Mouse (Mus musculus) forebrain, postnatal 0 days (tissue): ENCODE results near the gene Lclat1. TPM values are rescaled to one million over a fixed set of nuclear protein-coding genes. Genes with fewer than 3 reads are reported as not detected.
A peak's percentile ranks its signal among the peaks of the same experiment; 100 is the strongest.

Experiments used
- ATAC-seq: fragments of 200-750 bp; cut with Nextera tagmentation; 2 replicates; pipeline ENCODE4 v1.8.0; 2017; ENCODE audit warnings: mild to moderate bottlenecking, moderate library complexity
- DNase-seq: peaks from one replicate; pipeline ENCODE4 v3.0.0-alpha.2; 2015
- H3K27ac ChIP-seq: fragments of 300-500 bp; sonication (generic); 2 replicates; pipeline ENCODE4 v1.5.1; 2014; ENCODE audit warnings: low read depth, mild to moderate bottlenecking, antibody characterized with exemption, low read length, moderate library complexity, mixed read lengths
- H3K27me3 ChIP-seq: fragments of 300-500 bp; sonication (generic); 2 replicates; pipeline ENCODE4 v1.6.1; 2014; ENCODE audit warnings: mild to moderate bottlenecking, low read length, mixed read lengths; ENCODE audit not compliant: insufficient read depth
- H3K36me3 ChIP-seq: fragments of 300-500 bp; sonication (generic); 2 replicates; pipeline ENCODE4 v1.6.1; 2014; ENCODE audit warnings: mild to moderate bottlenecking, moderate library complexity; ENCODE audit not compliant: insufficient read depth
- H3K4me1 ChIP-seq: fragments of 300-500 bp; sonication (generic); 2 replicates; pipeline ENCODE4 v1.6.1; 2014; ENCODE audit warnings: antibody characterized with exemption; ENCODE audit not compliant: insufficient read depth
- H3K4me2 ChIP-seq: fragments of 300-500 bp; sonication (generic); 2 replicates; pipeline ENCODE4 v1.6.1; 2014; ENCODE audit warnings: low read depth, mild to moderate bottlenecking, moderate library complexity
- H3K4me3 ChIP-seq: fragments of 300-500 bp; sonication (generic); 2 replicates; pipeline ENCODE4 v1.5.1; 2014; ENCODE audit warnings: low read depth, low read length, mixed read lengths
- H3K9ac ChIP-seq: fragments of 300-500 bp; sonication (generic); 2 replicates; pipeline ENCODE4 v1.6.1; 2014; ENCODE audit warnings: mild to moderate bottlenecking
- H3K9me3 ChIP-seq: fragments of 300-500 bp; sonication (generic); 2 replicates; pipeline ENCODE4 v1.6.1; 2016; ENCODE audit warnings: low read length
- CTCF ChIP-seq: sonication (generic); IDR thresholded peaks from 2 replicates; pipeline ENCODE4 v1.5.1; 2016; ENCODE audit warnings: antibody characterized with exemption, control low read depth, low read depth
- WGBS: fragments of 180-500 bp; shearing (Covaris S2); extraction: QIAGEN DNeasy Blood & Tissue Kit; methylation state at CpG from one replicate; pipeline ENCODE4 v1.1.7; 2014; 5-methylcytosine and 5-hydroxymethylcytosine counted together
- polyA plus RNA-seq: library from polyadenylated mRNA; unstranded; fragments of >200 nt; fragmentation: Nextera tagmentation; extraction: Ambion mirVana; gene quantifications from 2 replicates; pipeline ENCODE4 v1.2.1, GENCODE M21; 2015
- total RNA-seq: library from RNA; depleted of rRNA; stranded (reverse); fragments of >200 nt; gene quantifications from 2 replicates; pipeline ENCODE4 v1.2.3, GENCODE M21; 2014

The Lclat1 gene
- total and polyA plus RNA-seq, 2 experiments from 2014 or later = 11.9 to 28.4 TPM

GRCm38 (mm10) chr17:73108170-73108887 lies 544 bp downstream of the Lclat1 start:
- no peak for TF ChIP-seq CTCF
- no peak for DNase-seq
- peaks cover 5% of the 10 kb centered on the region for H3K4me1 ChIP-seq
- H3K36me3 ChIP-seq = no peaks in the 10 kb centered on the region
- no peaks in the 10 kb centered on the region for H3K9me3 ChIP-seq
- H3K4me3 ChIP-seq = peak overlapping the region; percentile 73
- peak overlapping the region; percentile 79 for H3K9ac ChIP-seq
- peak; percentile 47 for ATAC-seq
- peak overlapping the region; percentile 75 for H3K27ac ChIP-seq
- H3K27me3 ChIP-seq = no peaks in the 10 kb centered on the region
- peak overlapping the region; percentile 74 for H3K4me2 ChIP-seq
- 6% methylated on average over 34 of the region's 35 CpGs for WGBS

GRCm38 (mm10) chr17:73108888-73109259 lies 1.1 kb downstream of the Lclat1 start:
- Histone ChIP-seq H3K4me3 (peak overlapping the region; percentile 73), H3K36me3 (no peaks in the 10 kb centered on the region), H3K9me3 (no peaks in the 10 kb centered on the region), H3K4me2 (peak overlapping the region; percentile 74), H3K27me3 (no peaks in the 10 kb centered on the region), H3K4me1 (peaks cover 5% of the 10 kb centered on the region), H3K9ac (0 out of 2 replicates have a peak overlapping the region, but pooled peaks have one; percentile 79), H3K27ac (no peak overlapping the region)
- 78% methylated on average over 7 of the region's 7 CpGs for WGBS
- no peak for ATAC-seq
- no peak for DNase-seq
- no peak for TF ChIP-seq CTCF

GRCm38 (mm10) chr17:73112128-73112527 lies 4.3 kb downstream of the Lclat1 start:
- no peak for ATAC-seq
- H3K4me2 ChIP-seq = no peak overlapping the region
- no peak for TF ChIP-seq CTCF

GRCm38 (mm10) chr17:73112601-73113000 lies 4.8 kb downstream of the Lclat1 start:
- no peaks in the 10 kb centered on the region for H3K27me3 ChIP-seq
- no peak for TF ChIP-seq CTCF
- H3K4me3 ChIP-seq = no peak overlapping the region
- DNase-seq (no peak), ATAC-seq (no peak)
- 18% methylated on average over 6 of the region's 6 CpGs for WGBS
- no peak overlapping the region for H3K9ac ChIP-seq
- H3K36me3 ChIP-seq = no peaks in the 10 kb centered on the region
- H3K4me1 ChIP-seq = peaks cover 5% of the 10 kb centered on the region
- H3K27ac ChIP-seq = no peak overlapping the region
- no peaks in the 10 kb centered on the region for H3K9me3 ChIP-seq
- H3K4me2 ChIP-seq = no peak overlapping the region

More at GRCm38 (mm10) chr17:73112128-73112527, 4.3 kb downstream of the Lclat1 start:
- DNase-seq = no peak
- Histone ChIP-seq H3K27me3 (no peaks in the 10 kb centered on the region), H3K9me3 (no peaks in the 10 kb centered on the region), H3K27ac (no peak overlapping the region), H3K4me1 (peaks cover 5% of the 10 kb centered on the region), H3K9ac (no peak overlapping the region), H3K4me3 (no peak overlapping the region), H3K36me3 (no peaks in the 10 kb centered on the region)
- 75% methylated on average over 7 of the region's 7 CpGs for WGBS

GRCm38 (mm10) chr17:73113230-73113629 lies 5.4 kb downstream of the Lclat1 start:
- Histone ChIP-seq H3K36me3 (no peaks in the 10 kb centered on the region), H3K27me3 (no peaks in the 10 kb centered on the region), H3K9ac (no peak overlapping the region), H3K4me3 (no peak overlapping the region), H3K9me3 (no peaks in the 10 kb centered on the region), H3K4me1 (peaks cover 5% of the 10 kb centered on the region), H3K4me2 (no peak overlapping the region), H3K27ac (no peak overlapping the region)
- 94% methylated on average over 4 of the region's 4 CpGs for WGBS
- no peak for DNase-seq
- no peak for ATAC-seq
- no peak for TF ChIP-seq CTCF

GRCm38 (mm10) chr17:73118134-73118533 lies 10.3 kb downstream of the Lclat1 start:
- H3K27ac ChIP-seq = no peak overlapping the region
- no peaks in the 10 kb centered on the region for H3K4me1 ChIP-seq
- no peak for ATAC-seq
- H3K4me2 ChIP-seq = no peak overlapping the region
- TF ChIP-seq CTCF = no peak
- WGBS = 98% methylated on average over 3 of the region's 3 CpGs
- no peaks in the 10 kb centered on the region for H3K36me3 ChIP-seq
- H3K9me3 ChIP-seq = no peaks in the 10 kb centered on the region
- H3K4me3 ChIP-seq = no peak overlapping the region
- H3K27me3 ChIP-seq = no peaks in the 10 kb centered on the region
- H3K9ac ChIP-seq = no peak overlapping the region
- DNase-seq = no peak

- no peaks in the 10 kb centered on the region for H3K36me3 ChIP-seq
- no peak overlapping the region for H3K4me2 ChIP-seq
- H3K27me3 ChIP-seq = no peaks in the 10 kb centered on the region
- H3K4me1 ChIP-seq = no peaks in the 10 kb centered on the region
- no peak overlapping the region for H3K27ac ChIP-seq
- 85% methylated on average over 4 of the region's 4 CpGs for WGBS
- no peaks in the 10 kb centered on the region for H3K9me3 ChIP-seq
- no peak overlapping the region for H3K4me3 ChIP-seq
- DNase-seq (no peak), ATAC-seq (no peak)
- TF ChIP-seq CTCF = no peak
- no peak overlapping the region for H3K9ac ChIP-seq
These were observed 10.9 kb downstream of the Lclat1 start for GRCm38 (mm10) chr17:73118702-73119101.
